Mouse (Mus musculus) pancreas, adult 10 weeks (tissue): Measurements from ENCODE around the gene Arhgap28. TPM values are rescaled to one million over a fixed set of nuclear protein-coding genes. Genes with fewer than 3 reads are reported as not detected.

Experiments used
- polyA plus RNA-seq: library from polyadenylated mRNA; stranded (reverse); fragments of 350-450 nt; fragmentation: Illumina TruSeq; extraction: RNeasy Lipid Tissue Mini Kit (QIAGEN cat#74804); gene quantifications from one replicate; pipeline ENCODE4 v1.2.3, GENCODE M21; 2015; ENCODE audit warnings: low read depth, low replicate concordance; ENCODE audit not compliant: insufficient read depth

Gene Arhgap28
- polyA plus RNA-seq, result 1.8 TPM

DNA sequence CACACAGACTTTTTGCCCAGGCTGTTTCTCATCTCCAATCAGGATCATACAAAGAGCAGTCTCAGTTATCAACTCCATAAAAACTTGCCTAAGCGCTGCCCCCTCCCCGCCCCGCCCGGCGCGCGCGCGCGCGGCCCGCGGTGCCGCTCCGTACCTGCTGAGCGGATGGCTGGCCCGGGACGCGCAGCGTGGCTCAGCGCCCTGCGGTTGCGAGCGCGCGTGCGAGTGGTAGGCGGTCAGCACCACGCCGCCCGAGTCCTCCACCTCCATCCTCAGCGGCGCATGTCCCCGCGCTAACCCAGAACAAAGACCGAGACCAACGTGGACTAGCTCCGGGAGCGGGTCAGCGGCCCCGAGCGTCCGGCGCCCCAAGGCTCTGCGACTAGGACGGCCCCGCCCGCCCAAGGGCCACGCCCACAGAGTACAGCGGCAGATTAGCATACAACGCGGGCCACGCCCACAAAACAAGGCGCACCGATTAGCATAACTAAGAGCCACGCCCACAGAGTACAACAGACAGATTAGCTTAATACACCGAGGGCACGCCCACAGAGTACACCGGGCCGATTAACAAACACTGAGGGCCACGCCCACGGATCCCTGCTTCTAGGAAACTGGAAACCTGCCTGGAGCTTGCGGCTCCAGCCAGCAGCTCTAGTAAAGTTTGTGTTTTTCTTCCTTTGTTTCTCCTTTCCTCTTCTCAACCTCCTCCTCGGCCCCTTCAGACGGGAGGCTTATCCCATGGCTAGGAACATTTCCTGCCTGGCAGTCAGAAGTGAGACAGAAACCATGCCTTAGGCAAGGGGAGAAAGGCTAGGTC, at the start of gene Arhgap28:
Gene Arhgap28, minus strand, starts transcription at position 380 of the 820 bp plus-strand sequence.

